In the genomic region with DNA sequence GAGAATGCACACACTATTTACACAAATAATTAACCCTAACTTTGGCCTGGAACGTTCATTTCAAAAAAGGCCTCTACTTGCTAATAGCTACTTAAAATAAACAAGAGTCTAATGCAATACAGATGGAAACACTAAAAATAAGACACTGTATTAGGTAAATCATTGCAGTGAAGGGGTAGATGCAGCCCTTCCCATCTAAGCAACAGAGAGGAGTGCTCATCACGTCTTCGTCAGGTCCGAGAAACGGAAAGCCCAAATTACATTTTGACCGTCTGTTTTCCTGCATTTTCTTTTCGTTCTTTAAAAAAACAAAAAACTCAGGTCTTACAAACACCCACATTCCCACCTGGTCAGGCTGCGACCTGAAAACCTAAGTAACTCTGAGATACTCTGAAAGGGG, we compare ENCODE assay signal across 7 mouse cellular contexts. TPM values are rescaled to one million over a fixed set of nuclear protein-coding genes. Genes with fewer than 3 reads are reported as not detected.
DNase-seq lines count a peak whose midpoint lies in the region; ATAC-seq and TF ChIP-seq lines count a peak whose summit lies in the region.

No protein-coding gene starts in this region.

- DNase-seq in lung, postnatal 25 days (ENCODE audit: low spot score): no peak
- DNase-seq in limb, embryonic 11.5 days (ENCODE audit: low spot score): no peak
- DNase-seq in cerebellum, adult 8-10 months: no peak
- DNase-seq in kidney, postnatal 25 days: no peak

- H3K27me3 ChIP-seq in lung, embryonic 16.5 days (ENCODE audit: control insufficient read depth, insufficient read depth, low read depth, low read length): no peaks in the 10 kb centered on the region
- no peaks in the 10 kb centered on the region; the same call in 1 of the 2 replicates for H3K27me3 ChIP-seq in limb, embryonic 11.5 days (ENCODE audit: control insufficient read depth, insufficient read depth, low read length)
- H3K27me3 ChIP-seq in small intestine, adult 2 months (ENCODE audit: control insufficient read depth, insufficient read depth, low read length): no peaks in the 10 kb centered on the region; the same call in 1 of the 2 replicates

- no peak for TF ChIP-seq CTCF in embryonic fibroblast, embryonic 13.5 days (IDR thresholded peaks at IDR 0.05; ENCODE audit: borderline replicate concordance, insufficient read depth, low read length)
- no peak for TF ChIP-seq CTCF in small intestine, adult 2 months (IDR thresholded peaks at IDR 0.05; ENCODE audit: extremely low read depth, insufficient read length, insufficient replicate concordance, low read depth, low read length)

- no peak for TF ChIP-seq POLR2A in embryonic fibroblast, embryonic 13.5 days (IDR thresholded peaks at IDR 0.05; ENCODE audit: low read depth, low read length)
- no peak for TF ChIP-seq POLR2A in small intestine, adult 2 months (IDR thresholded peaks at IDR 0.05; ENCODE audit: low read depth, low read length)

- H3K27ac ChIP-seq in lung, embryonic 16.5 days (ENCODE audit: low read length): no peak overlapping the region
- H3K27ac ChIP-seq in embryonic fibroblast, embryonic 13.5 days (ENCODE audit: insufficient read depth, low read length): no peak overlapping the region
- H3K27ac ChIP-seq in limb, embryonic 11.5 days (replicated peaks; ENCODE audit: low read depth, low read length): no peak overlapping the region
- H3K27ac ChIP-seq in small intestine, adult 2 months (ENCODE audit: insufficient read depth, low read depth, low read length): peak overlapping the region; percentile 1; the same call in 1 of the 2 replicates

- WGBS in lung, embryonic 16.5 days: 12% methylated on average over 8 of the region's 8 CpGs
- 13% methylated on average over 8 of the region's 8 CpGs for WGBS in limb, embryonic 11.5 days
- 6% methylated on average over 8 of the region's 8 CpGs for WGBS in small intestine, adult 2 months

- peak overlapping the region; percentile 73 for H3K9ac ChIP-seq in lung, embryonic 16.5 days (ENCODE audit: low read length)
- H3K9ac ChIP-seq in limb, embryonic 11.5 days (ENCODE audit: low read length): no peak overlapping the region

- ATAC-seq in lung, embryonic 16.5 days (ENCODE audit: low read depth): no peak
- no peak for ATAC-seq in limb, embryonic 11.5 days (ENCODE audit: insufficient number of reproducible peaks, low FRiP score, low TSS enrichment, low read depth)

- H3K4me3 ChIP-seq in lung, embryonic 16.5 days (ENCODE audit: low read length): peak overlapping the region; percentile 60
- H3K4me3 ChIP-seq in embryonic fibroblast, embryonic 13.5 days (ENCODE audit: insufficient read depth, low read length): peak overlapping the region; percentile 93
- peak overlapping the region; percentile 60 for H3K4me3 ChIP-seq in limb, embryonic 11.5 days (ENCODE audit: low read depth, low read length)
- H3K4me3 ChIP-seq in small intestine, adult 2 months (ENCODE audit: low read depth, low read length): peak overlapping the region; percentile 85

- peaks cover 11% of the 10 kb centered on the region for H3K4me1 ChIP-seq in lung, embryonic 16.5 days (replicated peaks; ENCODE audit: control insufficient read depth, insufficient read depth, low read length)
- H3K4me1 ChIP-seq in embryonic fibroblast, embryonic 13.5 days (ENCODE audit: control insufficient read depth, insufficient read depth, low read length): no peaks in the 10 kb centered on the region
- no peaks in the 10 kb centered on the region for H3K4me1 ChIP-seq in limb, embryonic 11.5 days (ENCODE audit: control insufficient read depth, insufficient read depth, low read length)
- no peaks in the 10 kb centered on the region; the same call in 1 of the 2 replicates for H3K4me1 ChIP-seq in small intestine, adult 2 months (ENCODE audit: control insufficient read depth, insufficient read depth, insufficient read length, low read length)

- H3K4me2 ChIP-seq in lung, embryonic 16.5 days (ENCODE audit: low read depth, low read length): peak overlapping the region; percentile 94
- peak overlapping the region; percentile 92 for H3K4me2 ChIP-seq in limb, embryonic 11.5 days (ENCODE audit: low read depth, severe bottlenecking)

- H3K9me3 ChIP-seq in lung, embryonic 16.5 days (ENCODE audit: control insufficient read depth, low read length): no peaks in the 10 kb centered on the region
- H3K9me3 ChIP-seq in limb, embryonic 11.5 days (ENCODE audit: control insufficient read depth, low read length): no peaks in the 10 kb centered on the region

- no peaks in the 10 kb centered on the region for H3K36me3 ChIP-seq in lung, embryonic 16.5 days (ENCODE audit: control insufficient read depth, insufficient read depth, low read length)
- H3K36me3 ChIP-seq in limb, embryonic 11.5 days (ENCODE audit: control insufficient read depth, insufficient read depth, low read length): no peaks in the 10 kb centered on the region
- no peaks in the 10 kb centered on the region for H3K36me3 ChIP-seq in small intestine, adult 2 months (ENCODE audit: control insufficient read depth, insufficient read depth, low read length)

RNA-seq across cellular contexts. Expression of gene Vps13a, which starts 0.9 kb away (rescaled TPM):
- 10.2 and 11.6 TPM in 2 replicates for polyA plus RNA-seq in lung, embryonic 16.5 days (2015; fragmentation: Nextera tagmentation; extraction: Ambion mirVana)
- polyA plus RNA-seq in embryonic fibroblast, embryonic 13.5 days (2011; ENCODE audit: insufficient read length, low read depth, missing spikeins): 31.1 and 31.9 TPM in 2 replicates
- polyA plus RNA-seq in limb, embryonic 11.5 days (2014; fragmentation: Nextera tagmentation; extraction: Ambion mirVana): 8.1 and 8.5 TPM in 2 replicates
- 0.47 and 0.84 TPM in 2 replicates for polyA plus RNA-seq in small intestine, adult 2 months (2012; rRNA removed)
